Mouse (Mus musculus): ENCODE measurements around the gene Bicra.
A peak's percentile ranks its signal among the peaks of the same experiment; 100 is the strongest.

DNA sequence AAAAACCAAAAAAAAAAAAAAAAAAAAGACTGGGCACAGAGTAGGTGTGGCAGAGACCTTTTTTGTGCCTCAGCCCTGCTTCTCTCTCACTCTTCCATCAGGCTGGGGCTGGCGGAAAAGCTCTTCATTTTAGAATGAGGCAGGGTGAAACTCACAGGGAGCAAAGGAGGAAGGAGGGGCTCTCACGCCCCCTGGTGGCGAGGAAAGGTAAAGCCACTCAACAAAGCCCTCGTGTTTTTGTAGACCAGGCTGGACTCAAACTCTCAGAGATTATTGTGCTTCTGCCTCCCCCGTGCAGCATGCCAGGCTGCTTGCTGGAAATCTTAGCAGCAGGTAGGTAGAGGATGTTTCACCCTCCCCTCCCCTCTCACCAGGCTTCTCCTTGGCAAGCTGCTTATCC, 73.0 kb downstream of the Bicra start:
- TF ChIP-seq CTCF (IDR thresholded peaks at IDR 0.05; ENCODE audit: low read depth, low read length) (peak; percentile 90), POLR2A (IDR thresholded peaks at IDR 0.05; ENCODE audit: insufficient read depth, low read length) (no peak)
